Mouse (Mus musculus) MEL (cell line): ENCODE results near the gene Klhdc3.

Source experiments
- CHD2 ChIP-seq: IDR thresholded peaks from 2 replicates; pipeline ENCODE4 v1.6.1; 2011; ENCODE audit warnings: low read length, improper control_type of control experiment
- CTCF ChIP-seq, 3 experiments: IDR thresholded peaks in 2 of 3; conservative IDR thresholded peaks in 1 of 3; 2 replicates each; pipeline ENCODE4 v1.5.1; 2011 to 2012; ENCODE audit warnings: low read length in 3 of 3, low read depth in 2 of 3, mild to moderate bottlenecking in 2 of 3, improper control_type of control experiment in 1 of 3, inconsistent platforms in 1 of 3, mixed read lengths in 1 of 3, moderate library complexity in 1 of 3; ENCODE audit not compliant: control insufficient read depth in 1 of 3, insufficient read depth in 1 of 3, poor library complexity in 1 of 3, severe bottlenecking in 1 of 3
- E2F4 ChIP-seq: IDR thresholded peaks from 2 replicates; pipeline ENCODE4 v1.6.1; 2011; ENCODE audit warnings: low read depth, low read length, improper control_type of control experiment, borderline replicate concordance
- EP300 ChIP-seq, 2 experiments: IDR thresholded peaks; 2 replicates each; pipeline ENCODE4 v1.6.1; 2011; ENCODE audit warnings: improper control_type of control experiment in 2 of 2, low read length in 2 of 2, low read depth in 1 of 2, mild to moderate bottlenecking in 1 of 2
- ETS1 ChIP-seq: IDR thresholded peaks from 2 replicates; pipeline ENCODE4 v1.6.1; 2012; ENCODE audit warnings: low read depth, mild to moderate bottlenecking, inconsistent platforms, low read length, improper control_type of control experiment, moderate library complexity
- KAT2A ChIP-seq: conservative IDR thresholded peaks from 2 replicates; pipeline ENCODE4 v1.6.1; 2012; ENCODE audit warnings: low read depth, low read length, improper control_type of control experiment, inconsistent platforms
- MAFK ChIP-seq: IDR thresholded peaks from 2 replicates; pipeline ENCODE4 v1.6.1; 2011; ENCODE audit warnings: low read depth, mild to moderate bottlenecking, low read length, improper control_type of control experiment, borderline replicate concordance
- MXI1 ChIP-seq: IDR thresholded peaks from 2 replicates; pipeline ENCODE4 v1.6.1; 2011; ENCODE audit warnings: mild to moderate bottlenecking, low read depth, low read length, improper control_type of control experiment
- NELFE ChIP-seq: IDR thresholded peaks from 2 replicates; pipeline ENCODE4 v1.6.1; 2011; ENCODE audit warnings: low read depth, low read length, improper control_type of control experiment
- POLR2A ChIP-seq, 2 experiments: IDR thresholded peaks; 2 replicates each; pipeline ENCODE4 v1.6.1; 2011 to 2012; ENCODE audit warnings: low read length in 2 of 2, mild to moderate bottlenecking in 2 of 2, control low read depth in 1 of 2, improper control_type of control experiment in 1 of 2, low read depth in 1 of 2, moderate library complexity in 1 of 2; ENCODE audit not compliant: control insufficient read depth in 1 of 2, insufficient read depth in 1 of 2, poor library complexity in 1 of 2
- POLR2AphosphoS2 ChIP-seq: IDR thresholded peaks from 2 replicates; pipeline ENCODE4 v1.6.1; 2011; ENCODE audit warnings: low read length, improper control_type of control experiment
- ZKSCAN1 ChIP-seq: IDR thresholded peaks from 2 replicates; pipeline ENCODE4 v1.6.1; 2012; ENCODE audit warnings: low read depth, mild to moderate bottlenecking, inconsistent platforms, low read length, improper control_type of control experiment, moderate library complexity
- ZMIZ1 ChIP-seq: IDR thresholded peaks from 2 replicates; pipeline ENCODE4 v1.6.1; 2012; ENCODE audit warnings: low read depth, mild to moderate bottlenecking, inconsistent platforms, low read length, improper control_type of control experiment, moderate library complexity
- ZNF384 ChIP-seq: IDR thresholded peaks from 2 replicates; pipeline ENCODE4 v1.6.1; 2012; ENCODE audit warnings: low read depth, mild to moderate bottlenecking, inconsistent platforms, low read length, improper control_type of control experiment

GRCm38 (mm10) chr17:46648436-46648835 is 32.3 kb downstream of the Klhdc3 start:
- TF ChIP-seq CTCF (IDR thresholded peaks at IDR 0.05 in 2 of 3, conservative IDR thresholded peaks at IDR 0.05 in 1 of 3; ENCODE audit: control insufficient read depth in 1 of 3, insufficient read depth in 1 of 3, low read depth in 2 of 3, low read length in 3 of 3, poor library complexity in 1 of 3, severe bottlenecking in 1 of 3) (no peak), POLR2A (IDR thresholded peaks at IDR 0.05; ENCODE audit: control insufficient read depth in 1 of 2, insufficient read depth in 1 of 2, low read depth in 1 of 2, low read length in 2 of 2, poor library complexity in 1 of 2) (no peak), EP300 (IDR thresholded peaks at IDR 0.05; ENCODE audit: low read depth in 1 of 2, low read length in 2 of 2) (no peak), CHD2 (no peak), E2F4 (no peak), POLR2AphosphoS2 (no peak), ZKSCAN1 (no peak), KAT2A (no peak), MAFK (no peak), MXI1 (no peak), ZNF384 (no peak), ZMIZ1 (no peak), NELFE (no peak), ETS1 (no peak)
